Mouse (Mus musculus): ENCODE data around the gene Mbd4. TPM values are rescaled to one million over a fixed set of nuclear protein-coding genes. Genes with fewer than 3 reads are reported as not detected.

The Mbd4 gene
- polyA plus RNA-seq, 1 experiment from 2014 or later = 20.6 TPM

DNA sequence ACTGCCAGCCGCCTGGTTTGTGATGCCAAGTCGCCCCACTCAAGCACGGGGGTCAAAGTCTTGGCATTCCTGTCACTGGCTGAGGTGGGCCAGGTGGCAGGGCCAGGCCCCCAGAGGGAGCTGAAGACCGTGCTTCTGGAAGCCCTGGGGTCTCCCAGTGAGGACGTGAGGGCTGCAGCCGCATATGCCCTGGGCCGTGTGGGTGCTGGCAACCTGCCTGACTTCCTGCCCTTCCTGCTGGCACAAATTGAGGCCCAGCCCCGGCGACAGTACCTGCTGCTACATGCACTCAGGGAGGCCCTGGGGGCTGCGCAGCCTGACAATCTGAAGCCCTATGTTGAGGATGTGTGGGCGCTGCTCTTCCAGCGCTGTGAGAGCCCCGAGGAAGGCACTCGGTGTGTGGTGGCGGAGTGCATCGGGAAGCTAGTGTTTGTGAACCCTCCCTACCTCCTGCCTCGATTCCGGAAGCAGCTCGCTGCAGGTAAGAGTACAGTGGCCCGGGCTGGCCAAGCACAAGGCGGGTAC is 60.4 kb downstream of the Mbd4 start:
- H3K4me1 ChIP-seq (ENCODE audit: control insufficient read depth, insufficient read depth, low read length) = no peaks in the 10 kb centered on the region
- WGBS = 88% methylated on average over 21 of the region's 21 CpGs

GRCm38 (mm10) chr6:115791842-115792686 is 61.1 kb downstream of the Mbd4 start:
- Histone ChIP-seq H3K4me3 (ENCODE audit: low read depth, low read length) (no peak overlapping the region), H3K9me3 (ENCODE audit: control insufficient read depth, low read depth, low read length) (no peaks in the 10 kb centered on the region), H3K9ac (replicated peaks; ENCODE audit: low read depth, low read length) (no peak overlapping the region), H3K4me1 (ENCODE audit: control insufficient read depth, insufficient read depth, low read length) (no peaks in the 10 kb centered on the region), H3K4me2 (replicated peaks; ENCODE audit: low read depth, low read length) (no peak overlapping the region), H3K27ac (ENCODE audit: low read length) (no peak overlapping the region), H3K36me3 (ENCODE audit: control insufficient read depth, insufficient read depth, low read length) (peaks cover 88% of the 10 kb centered on the region), H3K27me3 (ENCODE audit: control insufficient read depth, insufficient read depth, low read length) (no peaks in the 10 kb centered on the region)
- peak; percentile 23; the same call in 1 of the 2 replicates for ATAC-seq (ENCODE audit: insufficient number of reproducible peaks, insufficient read depth, low FRiP score, low read depth)
- WGBS = 80% methylated on average over 34 of the region's 34 CpGs

More for the DNA sequence above, 60.4 kb downstream of the Mbd4 start:
- no peaks in the 10 kb centered on the region for H3K27me3 ChIP-seq (ENCODE audit: control insufficient read depth, insufficient read depth, low read length)
- H3K27ac ChIP-seq (ENCODE audit: low read length) = no peak overlapping the region
- H3K4me3 ChIP-seq (ENCODE audit: low read depth, low read length) = no peak overlapping the region
- H3K4me2 ChIP-seq (replicated peaks; ENCODE audit: low read depth, low read length) = no peak overlapping the region
- no peaks in the 10 kb centered on the region for H3K9me3 ChIP-seq (ENCODE audit: control insufficient read depth, low read depth, low read length)
- H3K36me3 ChIP-seq (ENCODE audit: control insufficient read depth, insufficient read depth, low read length) = peaks cover 89% of the 10 kb centered on the region
- ATAC-seq (ENCODE audit: insufficient number of reproducible peaks, insufficient read depth, low FRiP score, low read depth) = no peak
- no peak overlapping the region for H3K9ac ChIP-seq (replicated peaks; ENCODE audit: low read depth, low read length)

DNA sequence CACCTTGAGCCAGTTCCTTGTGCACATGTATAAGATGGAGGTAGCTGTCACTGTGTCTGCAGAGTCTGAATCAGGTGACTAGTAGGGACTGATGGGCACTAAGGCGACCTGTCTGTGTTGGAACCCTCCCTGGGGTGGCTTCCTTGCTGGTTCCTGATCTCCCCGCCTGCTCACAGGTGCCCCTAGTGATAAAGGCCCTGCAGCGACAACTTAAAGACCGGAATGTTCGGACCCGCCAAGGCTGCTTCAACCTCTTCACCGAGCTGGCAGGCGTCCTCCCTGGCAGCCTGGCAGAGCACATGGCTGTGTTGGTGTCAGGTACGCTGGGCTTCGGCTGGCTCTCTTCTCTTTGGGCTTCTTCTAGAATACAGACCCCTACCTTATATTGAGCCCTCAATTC is 62.2 kb downstream of the Mbd4 start:
- Histone ChIP-seq H3K27ac (ENCODE audit: low read length) (no peak overlapping the region), H3K9ac (replicated peaks; ENCODE audit: low read depth, low read length) (no peak overlapping the region), H3K4me2 (replicated peaks; ENCODE audit: low read depth, low read length) (no peak overlapping the region), H3K4me1 (ENCODE audit: control insufficient read depth, insufficient read depth, low read length) (no peaks in the 10 kb centered on the region), H3K27me3 (ENCODE audit: control insufficient read depth, insufficient read depth, low read length) (no peaks in the 10 kb centered on the region), H3K9me3 (ENCODE audit: control insufficient read depth, low read depth, low read length) (no peaks in the 10 kb centered on the region), H3K4me3 (ENCODE audit: low read depth, low read length) (no peak overlapping the region), H3K36me3 (ENCODE audit: control insufficient read depth, insufficient read depth, low read length) (peaks cover 88% of the 10 kb centered on the region)
- 84% methylated on average over 10 of the region's 10 CpGs for WGBS
- no peak for ATAC-seq (ENCODE audit: insufficient number of reproducible peaks, insufficient read depth, low FRiP score, low read depth)

Other genes starting within 250 kb of the Mbd4 start
- 129 and 131 TPM in 2 replicates for gene Raf1, start 176.7 kb downstream of the Mbd4 start, polyA plus RNA-seq (2014; fragmentation: Nextera tagmentation; extraction: Ambion mirVana)
- 3.3 and 4.8 TPM in 2 replicates for gene Tmem40, start 91.0 kb downstream of the Mbd4 start, polyA plus RNA-seq (2014; fragmentation: Nextera tagmentation; extraction: Ambion mirVana)
- gene Cand2, start 78.8 kb downstream of the Mbd4 start, polyA plus RNA-seq (2014; fragmentation: Nextera tagmentation; extraction: Ambion mirVana) = 27.7 and 31.0 TPM in 2 replicates
- gene Rpl32, start 44.6 kb downstream of the Mbd4 start, polyA plus RNA-seq (2014; fragmentation: Nextera tagmentation; extraction: Ambion mirVana) = 2,694 and 2,736 TPM in 2 replicates
- gene Efcab12, start 15.0 kb downstream of the Mbd4 start, polyA plus RNA-seq (2014; fragmentation: Nextera tagmentation; extraction: Ambion mirVana) = 0.87 and 0.91 TPM in 2 replicates
- gene Ift122, start 99 bp upstream of the Mbd4 start, polyA plus RNA-seq (2014; fragmentation: Nextera tagmentation; extraction: Ambion mirVana) = 22.2 and 23.9 TPM in 2 replicates
- gene Rho, start 78.4 kb upstream of the Mbd4 start, polyA plus RNA-seq (2014; fragmentation: Nextera tagmentation; extraction: Ambion mirVana) = 0.25 TPM in 1 of 2 replicates, not detected in the other
- not detected in 2 replicates for gene H1foo, start 91.6 kb upstream of the Mbd4 start, polyA plus RNA-seq (2014; fragmentation: Nextera tagmentation; extraction: Ambion mirVana)
- gene Plxnd1, start 141.6 kb upstream of the Mbd4 start, polyA plus RNA-seq (2014; fragmentation: Nextera tagmentation; extraction: Ambion mirVana) = 43.1 and 44.5 TPM in 2 replicates

Data from stomach, embryonic 14.5 days (tissue).